Mouse (Mus musculus) heart, adult 18-20 months (tissue): ENCODE data around the gene Garnl3. TPM values are rescaled to one million over a fixed set of nuclear protein-coding genes. Genes with fewer than 3 reads are reported as not detected.

Experiments used
- DNase-seq, 2 experiments: peaks; one replicate each; pipeline ENCODE4 v3.0.0; 2021 to 2022; ENCODE audit warnings: mixed read lengths in 1 of 2
- total RNA-seq, 2 experiments: library from RNA; stranded (reverse); gene quantifications; 2 replicates each; pipeline ENCODE4 v1.2.3; 2021

Gene Garnl3
- total RNA-seq, 2 experiments from 2014 or later: 2.2 to 2.6 TPM

- DNase-seq: no peak
These were observed 42.0 kb downstream of the Garnl3 start for GRCm38 (mm10) chr2:33089356-33090032.

GRCm38 (mm10) chr2:33086671-33087363 is 44.6 kb downstream of the Garnl3 start:
- no peak for DNase-seq

- no peak for DNase-seq
These were observed 45.3 kb downstream of the Garnl3 start for GRCm38 (mm10) chr2:33086016-33086596.

GRCm38 (mm10) chr2:33084221-33084620 is 47.2 kb downstream of the Garnl3 start:
- DNase-seq: no peak

GRCm38 (mm10) chr2:33080166-33080565 is 51.3 kb downstream of the Garnl3 start:
- DNase-seq: no peak

- DNase-seq: peak in 1 of 2 experiments; percentile 23
These were observed 54.2 kb downstream of the Garnl3 start for GRCm38 (mm10) chr2:33077252-33077651.

- DNase-seq: no peak
These were observed 56.5 kb downstream of the Garnl3 start for GRCm38 (mm10) chr2:33074931-33075330.

- DNase-seq: no peak
These were observed 57.3 kb downstream of the Garnl3 start for GRCm38 (mm10) chr2:33074188-33074587.

GRCm38 (mm10) chr2:33072333-33072732 is 59.1 kb downstream of the Garnl3 start:
- peak in 1 of 2 experiments; percentile 22 for DNase-seq

- peak; percentile 35 to 48 for DNase-seq
These were observed 65.8 kb downstream of the Garnl3 start for GRCm38 (mm10) chr2:33065610-33066009.

GRCm38 (mm10) chr2:33062744-33063143 is 68.7 kb downstream of the Garnl3 start:
- DNase-seq: no peak

GRCm38 (mm10) chr2:33058926-33059325 is 72.5 kb downstream of the Garnl3 start:
- DNase-seq: peak; percentile 42 to 45

- DNase-seq: peak; percentile 37 to 67
These were observed 73.9 kb downstream of the Garnl3 start for GRCm38 (mm10) chr2:33057514-33057913.

GRCm38 (mm10) chr2:33053966-33054365 is 77.5 kb downstream of the Garnl3 start:
- no peak for DNase-seq

- DNase-seq: no peak
These were observed 84.1 kb downstream of the Garnl3 start for GRCm38 (mm10) chr2:33047360-33047759.

- no peak for DNase-seq
These were observed 84.5 kb downstream of the Garnl3 start for GRCm38 (mm10) chr2:33046919-33047318.

GRCm38 (mm10) chr2:33045899-33046298 is 85.6 kb downstream of the Garnl3 start:
- DNase-seq: peak; percentile 29 to 68

GRCm38 (mm10) chr2:33042781-33043180 is 88.7 kb downstream of the Garnl3 start:
- no peak for DNase-seq

- DNase-seq: no peak
These were observed 89.9 kb downstream of the Garnl3 start for GRCm38 (mm10) chr2:33041571-33041970.

- no peak for DNase-seq
These were observed 94.0 kb downstream of the Garnl3 start for GRCm38 (mm10) chr2:33037429-33037828.

GRCm38 (mm10) chr2:33035297-33035696 is 96.2 kb downstream of the Garnl3 start:
- DNase-seq: no peak

- peak in 1 of 2 experiments; percentile 27 for DNase-seq
These were observed 98.2 kb downstream of the Garnl3 start for GRCm38 (mm10) chr2:33033281-33033680.

- DNase-seq: no peak
These were observed 98.9 kb downstream of the Garnl3 start for GRCm38 (mm10) chr2:33032391-33033062.
